Comparison of ENCODE assay signal across 18 mouse cellular contexts in the genomic region with DNA sequence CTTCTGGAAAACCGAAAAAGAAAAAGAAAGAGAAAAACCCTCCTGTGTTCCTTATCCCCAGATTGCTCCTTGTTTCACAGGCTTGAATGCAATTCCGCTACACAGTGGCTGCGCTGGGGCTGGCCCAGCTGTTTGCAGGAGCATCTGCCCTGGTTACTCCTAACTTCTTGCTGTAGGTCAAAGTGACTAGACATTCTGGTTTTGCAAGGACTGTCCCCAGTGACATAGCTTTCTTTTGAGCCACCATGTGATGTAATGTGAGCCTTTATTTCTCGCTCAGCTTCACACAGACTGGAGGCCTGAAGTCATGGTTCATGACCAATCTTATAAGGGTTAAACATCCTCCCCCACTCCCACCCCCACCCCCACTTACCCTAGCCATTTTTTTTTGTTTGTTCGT.
DNase-seq lines count a peak whose midpoint lies in the region.
"Had no signal": no experiment of that assay in that cellular context is flagged by ENCODE, and none has a peak within 500 bp of the region (broad histone marks: within the 10 kb centered on the region; RNA-seq: fewer than 3 reads in every experiment).

No protein-coding gene starts in this region.

- DNase-seq in adrenal gland, adult 2 months = peak; percentile 17
- no peak for DNase-seq in adrenal gland, postnatal 4 days (ENCODE audit: low spot score in 2 of 2)
- peak; percentile 78 for DNase-seq in heart, adult 11 months
- no peak for DNase-seq in heart, postnatal 10 days
- DNase-seq in urinary bladder, postnatal 14 days (ENCODE audit: low spot score) = peak; percentile 14
- DNase-seq in urinary bladder, postnatal 25 days (ENCODE audit: low spot score) = no peak
- DNase-seq in adipocyte (ENCODE audit: low spot score) = peak; percentile 83
- no peak for DNase-seq in thymus, adult 18-20 months
- DNase-seq: adrenal gland, postnatal 10 days; B cell, adult 2 months; cerebellum, adult 11-12 months; cerebellum, adult 8-10 months; cerebellum, postnatal 10 days; forebrain, postnatal 0 days; gastrocnemius, adult 2 months; gastrocnemius, postnatal 14 days; heart, postnatal 14 days; heart, postnatal 4 days had no signal

- intact Hi-C loops in heart, postnatal 10 days (cut with DNase I) = no loop called here

Comparison
In these comparisons a context has a peak if more than half of its experiments do, and no peak if none do; other contexts are left out.
1. DNase-seq: peak in adrenal gland, adult 2 months (single experiment), heart, adult 11 months (single experiment), urinary bladder, postnatal 14 days (single experiment) and adipocyte (single experiment); none in adrenal gland, postnatal 4 days (0 of 2), heart, postnatal 10 days (0 of 2), urinary bladder, postnatal 25 days (single experiment) and thymus, adult 18-20 months (0 of 2).